Mouse (Mus musculus) E14TG2a.4 (cell line): ENCODE results near the gene Spns2.

Experiments
- H3K27me3 ChIP-seq: 2 replicates; pipeline ENCODE4 v1.6.1; 2014; ENCODE audit warnings: low read length, control low read depth; ENCODE audit not compliant: insufficient read depth
- H3K36me3 ChIP-seq: 2 replicates; pipeline ENCODE4 v1.6.1; 2014; ENCODE audit warnings: low read length, control low read depth; ENCODE audit not compliant: insufficient read depth
- H3K4me1 ChIP-seq: replicated peaks from 2 replicates; pipeline ENCODE4 v1.6.1; 2014; ENCODE audit warnings: low read depth, low read length, control low read depth
- H3K4me3 ChIP-seq: replicated peaks from 2 replicates; pipeline ENCODE4 v1.5.1; 2014; ENCODE audit warnings: mild to moderate bottlenecking, low read length
- H3K9me3 ChIP-seq: 2 replicates; pipeline ENCODE4 v1.6.1; 2014; ENCODE audit warnings: low read length, control low read depth
- CTCF ChIP-seq: conservative IDR thresholded peaks from 2 replicates; pipeline ENCODE4 v1.5.1; 2014; ENCODE audit warnings: low read length
- NANOG ChIP-seq: IDR thresholded peaks from 2 replicates; pipeline ENCODE4 v1.6.1; 2014; ENCODE audit warnings: borderline replicate concordance, low read length, mixed read lengths
- POU5F1 ChIP-seq: IDR thresholded peaks from 2 replicates; pipeline ENCODE4 v1.6.1; 2014; ENCODE audit warnings: low read length, borderline replicate concordance

Gene Spns2

DNA sequence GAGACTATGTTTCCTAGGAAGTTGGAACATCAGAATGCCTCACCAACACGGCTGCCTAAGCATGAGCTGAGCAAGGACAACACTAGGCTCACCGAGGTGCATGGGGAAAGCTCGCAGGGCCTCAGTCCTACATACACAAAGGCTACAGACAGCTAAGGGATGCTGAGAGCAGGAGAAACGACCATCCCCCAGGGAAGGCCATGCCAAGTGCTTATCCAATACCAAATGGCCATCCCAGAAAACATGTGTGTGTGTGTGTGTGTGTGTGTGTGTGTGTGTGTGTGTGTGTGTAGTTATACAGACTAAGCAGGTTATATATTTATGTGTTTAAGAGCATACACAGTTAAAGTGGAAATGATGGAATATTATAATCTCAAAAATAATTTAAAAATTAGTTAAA is 34.0 kb upstream of the Spns2 start:
- no peak overlapping the region for H3K4me3 ChIP-seq
- TF ChIP-seq CTCF (no peak), POU5F1 (no peak), NANOG (no peak)
- no peaks in the 10 kb centered on the region for H3K9me3 ChIP-seq
- no peaks in the 10 kb centered on the region; the same call in 1 of the 2 replicates for H3K4me1 ChIP-seq
- H3K36me3 ChIP-seq: no peaks in the 10 kb centered on the region
- peaks cover 4% of the 10 kb centered on the region; the same call in 1 of the 2 replicates for H3K27me3 ChIP-seq

DNA sequence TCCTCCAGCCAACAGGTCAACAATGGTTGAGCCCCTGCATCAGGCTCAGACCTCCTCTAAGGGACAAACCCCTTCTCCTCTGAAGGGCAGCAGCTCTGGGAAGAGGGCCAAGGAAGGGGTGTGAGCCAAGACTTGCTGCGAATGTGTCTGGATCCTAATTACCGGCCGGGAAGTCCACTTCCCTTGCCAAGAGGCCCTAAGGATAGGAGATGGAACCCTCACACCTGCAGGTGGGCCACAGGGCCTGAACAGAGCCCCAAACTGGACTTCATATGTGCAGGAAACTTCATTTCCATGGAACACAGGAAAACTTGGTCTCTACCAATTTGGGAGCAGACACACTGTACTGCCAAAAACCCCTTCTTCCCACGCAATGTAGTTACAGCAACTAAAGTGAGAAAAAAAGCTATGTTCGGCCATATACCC is 32.9 kb upstream of the Spns2 start:
- H3K36me3 ChIP-seq: no peaks in the 10 kb centered on the region
- H3K27me3 ChIP-seq: peaks cover under 1% of the 10 kb centered on the region; the same call in 1 of the 2 replicates
- H3K4me1 ChIP-seq: peaks cover 4% of the 10 kb centered on the region; the same call in 1 of the 2 replicates
- TF ChIP-seq NANOG (no peak), CTCF (no peak), POU5F1 (no peak)
- H3K9me3 ChIP-seq: no peaks in the 10 kb centered on the region
- H3K4me3 ChIP-seq: no peak overlapping the region

DNA sequence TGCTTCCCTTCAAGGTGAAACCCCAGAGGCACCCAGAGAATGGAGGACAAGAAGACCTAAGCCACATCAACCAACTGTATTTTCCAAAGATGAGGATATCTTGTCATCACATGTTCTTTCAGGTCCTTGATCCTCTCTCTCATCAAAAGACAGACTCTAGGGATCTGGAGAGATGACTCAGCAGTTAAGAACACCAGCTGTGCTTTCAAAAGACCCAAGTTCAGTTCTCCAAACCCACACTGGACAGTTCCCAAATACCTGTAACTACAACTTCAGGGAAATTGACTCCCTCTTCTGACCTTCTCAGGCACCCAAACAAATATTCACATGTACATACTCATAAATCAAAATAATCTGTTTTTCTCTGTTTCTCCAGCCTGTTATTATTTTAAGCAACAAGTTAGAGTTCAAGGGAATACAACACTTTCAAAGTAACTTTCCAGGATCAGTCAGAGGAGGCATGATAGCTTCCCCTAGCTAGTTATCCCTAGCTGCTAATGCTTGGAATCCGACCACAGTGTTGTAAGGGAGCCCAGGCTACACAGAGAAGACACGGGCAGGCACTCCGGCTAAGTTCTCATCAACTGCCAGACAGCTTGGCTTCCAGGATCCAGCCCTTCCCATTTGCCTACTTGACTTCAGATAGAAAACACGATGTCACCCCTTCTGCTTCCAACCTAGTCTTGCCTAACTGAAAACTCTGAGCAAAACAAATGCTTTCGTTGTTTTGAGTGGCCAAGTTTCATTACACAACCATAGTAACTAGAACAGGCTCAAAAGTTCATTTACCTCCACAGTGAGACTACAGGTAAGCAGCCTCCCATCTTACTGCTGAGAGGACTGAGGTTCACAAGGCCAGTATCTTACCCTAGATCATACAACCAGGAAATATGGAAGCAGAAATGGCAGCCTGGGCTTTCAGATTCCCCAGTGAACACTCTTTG is 32.2 kb upstream of the Spns2 start:
- Histone ChIP-seq H3K27me3 (peaks cover 3% of the 10 kb centered on the region; the same call in 1 of the 2 replicates), H3K9me3 (no peaks in the 10 kb centered on the region), H3K4me3 (no peak overlapping the region), H3K4me1 (peaks cover 4% of the 10 kb centered on the region; the same call in 1 of the 2 replicates), H3K36me3 (no peaks in the 10 kb centered on the region)
- no peak for TF ChIP-seq NANOG
- TF ChIP-seq CTCF: no peak
- TF ChIP-seq POU5F1: no peak

DNA sequence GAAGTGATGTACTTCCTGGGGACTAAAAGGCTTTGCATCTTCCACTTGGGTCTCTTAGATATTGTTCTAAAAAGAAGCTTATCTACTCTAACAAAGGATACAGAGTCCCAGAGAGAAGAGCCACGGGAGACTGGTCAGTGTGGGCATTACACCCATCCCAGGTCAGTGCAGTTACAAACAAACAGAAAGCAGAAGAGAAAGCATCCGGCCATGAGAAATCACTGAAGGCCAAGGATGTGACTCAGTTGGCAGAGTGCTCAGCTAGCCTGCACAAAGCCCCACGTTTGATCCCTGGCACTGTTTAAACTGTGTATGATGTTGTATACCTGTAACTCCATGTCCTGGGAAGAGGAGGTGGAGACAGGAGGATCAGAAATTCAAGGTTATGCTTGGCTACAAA is 30.2 kb upstream of the Spns2 start:
- TF ChIP-seq NANOG (no peak), CTCF (no peak), POU5F1 (no peak)
- no peak overlapping the region for H3K4me3 ChIP-seq
- H3K9me3 ChIP-seq: no peaks in the 10 kb centered on the region
- H3K27me3 ChIP-seq: peaks cover 3% of the 10 kb centered on the region; the same call in 1 of the 2 replicates
- peaks cover 4% of the 10 kb centered on the region; the same call in 1 of the 2 replicates for H3K4me1 ChIP-seq
- no peaks in the 10 kb centered on the region for H3K36me3 ChIP-seq

DNA sequence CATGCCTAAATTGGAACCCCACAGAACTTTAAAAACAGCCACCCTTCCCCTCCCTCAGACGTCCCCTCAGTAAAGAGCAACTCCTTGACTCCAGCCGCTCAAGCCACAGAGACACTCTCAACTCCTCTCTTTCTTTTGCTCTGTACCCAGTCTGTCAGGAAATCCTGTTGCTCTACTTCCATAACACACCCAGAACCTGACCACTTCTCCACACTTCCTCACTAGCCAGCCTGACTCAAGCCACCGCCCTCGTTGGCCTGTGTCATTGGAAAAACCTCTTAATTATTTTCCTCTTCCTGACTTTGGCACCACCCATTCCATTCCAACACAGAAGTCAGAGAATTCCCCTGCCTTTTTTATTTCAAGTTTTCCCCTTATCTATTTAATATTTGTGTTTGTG is 29.5 kb upstream of the Spns2 start:
- H3K4me3 ChIP-seq: no peak overlapping the region
- peaks cover 3% of the 10 kb centered on the region; the same call in 1 of the 2 replicates for H3K27me3 ChIP-seq
- H3K9me3 ChIP-seq: no peaks in the 10 kb centered on the region
- peaks cover 4% of the 10 kb centered on the region; the same call in 1 of the 2 replicates for H3K4me1 ChIP-seq
- H3K36me3 ChIP-seq: no peaks in the 10 kb centered on the region
- TF ChIP-seq NANOG (no peak), CTCF (no peak), POU5F1 (no peak)

DNA sequence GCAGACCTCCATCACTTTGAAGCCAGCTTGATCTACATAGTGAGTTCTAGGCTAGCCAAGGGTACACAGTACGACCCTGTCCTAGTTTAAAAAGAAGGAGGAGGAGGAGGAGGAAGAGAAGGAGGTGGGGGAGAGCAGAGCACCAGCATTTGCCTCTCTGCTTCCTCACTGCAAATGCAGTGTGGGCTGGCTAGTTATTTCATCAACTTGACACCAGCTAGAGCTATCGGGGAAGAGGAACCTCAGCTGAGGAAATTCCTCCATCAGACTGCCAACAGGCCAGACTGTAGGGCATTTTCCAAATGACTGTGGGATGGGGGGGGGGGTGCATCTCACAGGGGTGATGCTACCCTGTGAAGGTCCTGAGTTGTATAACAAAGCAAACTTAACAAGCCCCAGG is 28.7 kb upstream of the Spns2 start:
- no peaks in the 10 kb centered on the region for H3K9me3 ChIP-seq
- H3K36me3 ChIP-seq: no peaks in the 10 kb centered on the region
- H3K4me3 ChIP-seq: no peak overlapping the region
- TF ChIP-seq POU5F1: no peak
- no peak for TF ChIP-seq CTCF
- TF ChIP-seq NANOG: no peak
- peaks cover 3% of the 10 kb centered on the region; the same call in 1 of the 2 replicates for H3K27me3 ChIP-seq
- peaks cover 4% of the 10 kb centered on the region; the same call in 1 of the 2 replicates for H3K4me1 ChIP-seq

DNA sequence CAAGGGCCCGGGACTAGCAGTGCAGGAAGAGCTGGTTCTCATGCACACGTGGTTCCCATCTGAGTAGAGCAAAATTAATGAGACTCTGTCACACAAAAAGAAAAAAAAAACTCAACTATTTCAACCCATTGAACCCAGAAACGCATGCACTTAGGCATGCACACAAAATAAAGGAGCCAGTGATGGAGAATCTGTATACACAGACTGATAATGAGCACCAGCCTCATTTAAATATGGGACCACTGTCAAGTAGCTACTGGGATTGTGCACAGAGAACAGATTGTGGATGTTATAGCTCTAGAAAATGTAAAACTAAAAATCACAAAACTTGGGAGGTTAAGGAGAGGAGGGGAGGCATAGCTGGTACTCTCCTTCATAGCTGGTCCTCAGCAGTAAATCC is 25.3 kb upstream of the Spns2 start:
- Histone ChIP-seq H3K9me3 (no peaks in the 10 kb centered on the region), H3K4me1 (0 out of 2 replicates have a peak, but pooled peaks cover 4% of the 10 kb centered on the region), H3K4me3 (no peak overlapping the region), H3K27me3 (peaks cover 3% of the 10 kb centered on the region; the same call in 1 of the 2 replicates), H3K36me3 (no peaks in the 10 kb centered on the region)
- no peak for TF ChIP-seq CTCF
- TF ChIP-seq NANOG: no peak
- TF ChIP-seq POU5F1: no peak

DNA sequence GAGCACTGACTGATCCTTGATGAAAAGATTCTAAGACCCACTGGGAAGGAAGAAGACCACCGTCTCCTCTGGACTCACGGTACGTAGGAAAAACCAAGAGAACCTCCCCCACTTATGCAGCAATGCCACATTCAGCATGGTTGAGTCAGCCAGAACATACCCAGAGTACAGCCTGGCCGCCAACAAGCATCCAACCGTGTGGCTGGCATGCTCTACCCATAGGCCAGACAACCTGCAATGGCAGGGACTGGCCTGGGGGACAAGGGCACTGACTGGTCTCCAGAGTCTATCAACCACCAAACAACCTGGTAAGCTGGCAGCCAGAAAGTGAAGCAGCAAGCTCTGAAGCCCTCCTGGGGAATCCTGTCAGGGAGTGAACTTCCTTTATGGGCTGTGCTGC is 18.9 kb upstream of the Spns2 start:
- H3K4me1 ChIP-seq: peaks cover 1% of the 10 kb centered on the region
- no peak overlapping the region for H3K4me3 ChIP-seq
- peaks cover 11% of the 10 kb centered on the region; the same call in 1 of the 2 replicates for H3K27me3 ChIP-seq
- H3K36me3 ChIP-seq: no peaks in the 10 kb centered on the region
- TF ChIP-seq NANOG (no peak), CTCF (no peak), POU5F1 (no peak)
- H3K9me3 ChIP-seq: no peaks in the 10 kb centered on the region
